Mouse (Mus musculus): Measurements from ENCODE around the gene Ankrd23.

DNA sequence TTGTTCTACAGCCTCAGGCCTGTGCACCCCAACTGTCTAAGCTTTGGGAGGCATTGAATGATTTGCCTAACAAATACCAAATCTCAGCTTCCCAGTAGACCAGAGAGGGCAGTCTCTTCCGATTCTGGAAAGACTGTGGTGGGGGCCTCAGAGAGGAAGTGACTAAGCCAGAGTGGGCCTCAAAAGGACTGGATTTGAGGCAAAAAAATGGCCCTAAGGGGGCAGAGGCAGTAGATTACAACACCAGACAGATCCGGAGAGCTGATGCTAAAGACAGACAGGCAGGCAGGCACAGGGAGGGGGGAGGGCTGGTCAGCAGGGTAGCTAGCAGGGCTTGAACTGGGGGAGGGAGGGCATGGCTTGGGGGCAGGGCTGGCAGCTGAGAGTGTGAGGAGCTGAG lies 29.7 kb upstream of the Ankrd23 start:
- no peak for TF ChIP-seq POLR2A (IDR thresholded peaks at IDR 0.05; ENCODE audit: borderline replicate concordance, control insufficient read depth, low read depth, low read length)
- TF ChIP-seq CTCF (IDR thresholded peaks at IDR 0.05; ENCODE audit: control insufficient read depth, insufficient read depth, low read length), result no peak
